ENCODE assay signal across 9 mouse cellular contexts in the genomic region with DNA sequence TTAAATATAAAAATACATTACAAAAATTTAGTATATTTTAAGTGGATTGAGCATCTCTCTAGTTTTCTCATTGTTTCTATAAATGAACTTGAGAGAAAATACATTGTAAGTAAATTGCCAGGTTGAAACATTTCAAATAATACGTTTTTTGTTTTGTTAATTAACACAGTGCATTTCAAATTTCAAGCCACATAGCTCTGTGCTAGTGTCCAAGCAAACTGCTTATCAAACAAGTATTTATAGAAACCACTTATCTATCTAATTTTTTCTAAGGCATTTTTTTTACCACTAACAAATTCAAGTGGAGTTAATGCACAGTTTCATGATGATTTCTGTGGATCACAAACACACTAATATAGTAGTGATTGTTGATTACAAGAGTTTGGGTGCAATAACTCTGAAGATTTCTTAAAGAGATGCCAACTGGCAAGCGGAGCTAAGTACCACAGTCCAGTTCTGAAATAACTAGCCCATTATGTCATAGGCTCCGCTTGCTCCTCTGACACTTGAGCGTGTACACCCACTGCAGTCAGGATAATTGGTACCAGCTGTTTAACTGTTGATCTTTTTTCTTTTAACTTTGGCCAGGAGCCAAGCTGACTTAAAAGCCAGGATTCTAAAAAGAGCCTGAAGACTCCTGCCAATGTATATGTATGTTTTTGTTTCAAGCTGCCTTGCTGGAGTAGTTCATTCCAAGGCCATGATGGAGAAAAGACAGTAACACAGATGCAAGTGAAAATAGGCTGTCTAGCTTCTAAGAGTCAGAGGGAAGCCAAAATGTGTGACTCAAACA.
A peak's percentile ranks its signal among the peaks of the same experiment; 100 is the strongest.
DNase-seq lines count a peak whose midpoint lies in the region; ATAC-seq lines count a peak whose summit lies in the region.
"Had no signal": no experiment of that assay in that cellular context is flagged by ENCODE, and none has a peak within 500 bp of the region (broad histone marks: within the 10 kb centered on the region; RNA-seq: fewer than 3 reads in every experiment).

No protein-coding gene starts in this region.

- H3K4me1 ChIP-seq in hindbrain, embryonic 13.5 days (replicated peaks): no peaks in the 10 kb centered on the region; the same call in 1 of the 2 replicates
- H3K4me1 ChIP-seq in limb, embryonic 15.5 days: peaks cover 7% of the 10 kb centered on the region; the same call in 1 of the 2 replicates

- H3K9ac ChIP-seq in hindbrain, embryonic 13.5 days: no peak overlapping the region
- H3K9ac ChIP-seq in limb, embryonic 15.5 days: no peak overlapping the region

- no peak overlapping the region for H3K4me2 ChIP-seq in hindbrain, embryonic 13.5 days
- no peak overlapping the region for H3K4me2 ChIP-seq in limb, embryonic 15.5 days

- peak; percentile 14 for DNase-seq in right cerebral cortex, adult 18-20 months
- DNase-seq in right cerebral cortex, postnatal 4 days: no peak
- peak; percentile 71 for DNase-seq in gastrocnemius, adult 18-20 months (ENCODE audit: low spot score)
- DNase-seq in retina, postnatal 1 day: peak; percentile 34
- no peak for DNase-seq in cerebellum, adult 9-11 months
- no peak for DNase-seq in spleen, postnatal 10 days (ENCODE audit: low spot score in 2 of 2)

- ATAC-seq in hindbrain, embryonic 13.5 days (ENCODE audit: low FRiP score): peak; percentile 83
- ATAC-seq in limb, embryonic 15.5 days (ENCODE audit: insufficient number of reproducible peaks, low FRiP score, low TSS enrichment, low read depth): peak; percentile 95

- WGBS in hindbrain, embryonic 13.5 days: 40% methylated on average over 4 of the region's 4 CpGs
- WGBS in limb, embryonic 15.5 days: 18% methylated on average over 4 of the region's 4 CpGs

- H3K9me3 ChIP-seq in hindbrain, embryonic 13.5 days: no peaks in the 10 kb centered on the region
- H3K9me3 ChIP-seq in limb, embryonic 15.5 days: no peaks in the 10 kb centered on the region

- no peak overlapping the region for H3K27ac ChIP-seq in hindbrain, embryonic 13.5 days
- peak overlapping the region; percentile 79 for H3K27ac ChIP-seq in limb, embryonic 15.5 days

- H3K27me3 ChIP-seq in hindbrain, embryonic 13.5 days: no peaks in the 10 kb centered on the region
- H3K27me3 ChIP-seq in limb, embryonic 15.5 days: no peaks in the 10 kb centered on the region

- no peak overlapping the region for H3K4me3 ChIP-seq in hindbrain, embryonic 13.5 days
- no peak overlapping the region for H3K4me3 ChIP-seq in limb, embryonic 15.5 days

- H3K36me3 ChIP-seq in hindbrain, embryonic 13.5 days: no peaks in the 10 kb centered on the region
- no peaks in the 10 kb centered on the region for H3K36me3 ChIP-seq in limb, embryonic 15.5 days
- H3K36me3 ChIP-seq: G1E had no signal

Comparison
In these comparisons a context has a peak if more than half of its experiments do, and no peak if none do; other contexts are left out.
1. DNase-seq: peak in right cerebral cortex, adult 18-20 months (single experiment), gastrocnemius, adult 18-20 months (single experiment) and retina, postnatal 1 day (single experiment); none in right cerebral cortex, postnatal 4 days (single experiment), cerebellum, adult 9-11 months (single experiment) and spleen, postnatal 10 days (0 of 2).